Mouse (Mus musculus) forebrain, embryonic 13.5 days (tissue): ENCODE results near the gene Akr1c19. TPM values are rescaled to one million over a fixed set of nuclear protein-coding genes. Genes with fewer than 3 reads are reported as not detected.

Source experiments
- ATAC-seq: fragments of 200-750 bp; cut with Nextera tagmentation; 2 replicates; pipeline ENCODE4 v1.8.0; 2017
- H3K27ac ChIP-seq: fragments of 300-500 bp; sonication (generic); 2 replicates; pipeline ENCODE4 v1.5.1; 2015; ENCODE audit warnings: inconsistent platforms, mild to moderate bottlenecking, moderate library complexity
- H3K27me3 ChIP-seq: fragments of 300-500 bp; sonication (generic); 2 replicates; pipeline ENCODE4 v1.6.1; 2015; ENCODE audit warnings: mild to moderate bottlenecking, inconsistent platforms
- H3K36me3 ChIP-seq: fragments of 300-500 bp; sonication (generic); 2 replicates; pipeline ENCODE4 v1.6.1; 2015; ENCODE audit warnings: mild to moderate bottlenecking, inconsistent platforms; ENCODE audit not compliant: poor library complexity, severe bottlenecking
- H3K4me1 ChIP-seq: fragments of 300-500 bp; sonication (generic); 2 replicates; pipeline ENCODE4 v1.6.1; 2015; ENCODE audit warnings: inconsistent platforms
- H3K4me2 ChIP-seq: fragments of 300-500 bp; sonication (generic); 2 replicates; pipeline ENCODE4 v1.6.1; 2015; ENCODE audit warnings: inconsistent platforms, mild to moderate bottlenecking, moderate library complexity
- H3K4me3 ChIP-seq: fragments of 300-500 bp; sonication (generic); 2 replicates; pipeline ENCODE4 v1.5.1; 2015; ENCODE audit warnings: mild to moderate bottlenecking, inconsistent platforms
- H3K9ac ChIP-seq: fragments of 300-500 bp; sonication (generic); 2 replicates; pipeline ENCODE4 v1.6.1; 2015; ENCODE audit warnings: mild to moderate bottlenecking, inconsistent platforms
- H3K9me3 ChIP-seq: fragments of 300-500 bp; sonication (generic); replicated peaks from 2 replicates; pipeline ENCODE4 v1.6.1; 2016; ENCODE audit warnings: inconsistent platforms
- WGBS: fragments of 180-500 bp; shearing (Covaris S2); methylation state at CpG from one replicate; pipeline ENCODE4 v1.1.7; 2015; 5-methylcytosine and 5-hydroxymethylcytosine counted together
- polyA plus RNA-seq: library from polyadenylated mRNA; unstranded; fragments of >200 nt; fragmentation: Nextera tagmentation; extraction: Ambion mirVana; gene quantifications from 2 replicates; pipeline ENCODE4 v1.2.1, GENCODE M21; 2015

The Akr1c19 gene
- polyA plus RNA-seq, 1 experiment from 2014 or later: 2.9 TPM

GRCm38 (mm10) chr13:4279284-4279683, 50.8 kb downstream of the Akr1c19 start, which contains the start of gene Akr1c12:
TSS of gene Akr1c12 (minus strand) at chr13:4279433.
- H3K27me3 ChIP-seq: no peaks in the 10 kb centered on the region
- no peak within 1 kb of the TSS for H3K9ac ChIP-seq
- no peaks in the 10 kb centered on the region for H3K9me3 ChIP-seq
- WGBS: 82% methylated on average over 4 of the region's 4 CpGs
- no peak within 1 kb of the TSS for H3K4me2 ChIP-seq
- no peak for ATAC-seq
- H3K4me1 ChIP-seq: no peaks in the 10 kb centered on the region
- no peak within 1 kb of the TSS for H3K27ac ChIP-seq
- H3K4me3 ChIP-seq: no peak within 1 kb of the TSS
- no peaks in the 10 kb centered on the region for H3K36me3 ChIP-seq

DNA sequence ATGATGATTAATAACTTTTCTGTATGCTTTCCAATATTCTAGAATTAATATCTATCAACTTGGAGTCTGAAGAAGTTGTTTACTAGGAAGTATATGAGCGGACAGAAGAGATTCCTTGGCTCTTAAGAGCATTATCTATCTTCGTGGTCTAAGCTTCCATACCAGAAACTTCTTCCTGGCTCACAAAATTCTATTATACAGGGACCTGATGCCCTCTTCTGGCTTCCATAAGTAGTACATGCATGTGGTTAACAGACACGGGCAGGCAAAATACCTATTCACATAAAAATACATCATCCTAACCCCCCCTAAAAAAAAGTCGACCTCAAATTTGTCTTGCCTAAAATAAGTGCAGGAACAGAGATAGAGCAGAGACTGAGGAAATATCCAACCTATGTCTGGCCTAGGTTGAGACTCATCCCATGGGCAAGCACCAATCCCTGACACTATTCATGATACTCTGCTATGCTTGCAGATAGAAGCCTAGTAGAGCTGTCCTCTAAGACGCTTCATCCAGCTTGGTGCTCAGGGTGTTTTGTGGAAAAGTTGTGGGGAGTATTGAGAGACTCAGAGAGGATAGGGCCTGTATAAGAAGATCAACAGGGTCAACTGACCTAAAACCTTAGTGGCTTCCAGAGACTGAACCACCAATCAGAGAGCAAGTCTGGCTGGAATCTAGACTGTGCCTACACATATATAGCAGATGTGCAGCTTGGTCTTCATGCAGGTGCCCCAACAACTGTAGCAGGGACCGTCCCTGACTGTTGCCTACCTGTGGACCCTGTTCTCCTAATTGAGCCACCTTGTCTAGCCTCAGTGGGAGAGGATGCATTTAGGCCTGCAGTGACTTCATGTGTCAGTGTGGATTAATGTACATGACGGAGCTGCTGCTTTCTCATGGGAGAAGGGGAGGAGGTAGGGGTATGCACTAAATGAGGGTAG, 53.2 kb downstream of the Akr1c19 start:
- no peaks in the 10 kb centered on the region for H3K9me3 ChIP-seq
- 42% methylated on average over 7 of the region's 7 CpGs for WGBS
- ATAC-seq: peak; percentile 81

GRCm38 (mm10) chr13:4296991-4297390, 68.5 kb downstream of the Akr1c19 start:
- Histone ChIP-seq H3K27me3 (no peaks in the 10 kb centered on the region), H3K9me3 (no peaks in the 10 kb centered on the region), H3K36me3 (no peaks in the 10 kb centered on the region), H3K4me2 (no peak overlapping the region), H3K9ac (no peak overlapping the region), H3K4me3 (no peak overlapping the region), H3K4me1 (no peaks in the 10 kb centered on the region), H3K27ac (no peak overlapping the region)
- 95% methylated on average over 4 of the region's 4 CpGs for WGBS
- no peak for ATAC-seq

More for the DNA sequence above, 53.2 kb downstream of the Akr1c19 start:
- Histone ChIP-seq H3K4me1 (no peaks in the 10 kb centered on the region), H3K36me3 (no peaks in the 10 kb centered on the region), H3K4me2 (no peak overlapping the region), H3K27ac (no peak overlapping the region), H3K27me3 (no peaks in the 10 kb centered on the region), H3K4me3 (no peak overlapping the region), H3K9ac (no peak overlapping the region)

Other genes starting within 250 kb of the Akr1c19 start
- gene Akr1c14, start 179.7 kb upstream of the Akr1c19 start, polyA plus RNA-seq: 0.37 and 0.39 TPM in 2 replicates
- gene Akr1c18, start 78.0 kb upstream of the Akr1c19 start, polyA plus RNA-seq: 0.27 TPM in 1 of 2 replicates, not detected in the other
- 2.0 and 2.4 TPM in 2 replicates for gene Akr1c13, start 37.5 kb upstream of the Akr1c19 start, polyA plus RNA-seq
- not detected in 2 replicates for gene Akr1c12, start 50.7 kb downstream of the Akr1c19 start, polyA plus RNA-seq
- not detected in 2 replicates for gene Akr1c6, start 205.6 kb downstream of the Akr1c19 start, polyA plus RNA-seq